Mouse (Mus musculus) lung, adult 2 months (tissue): ENCODE data around the gene Dpp6. TPM values are rescaled to one million over a fixed set of nuclear protein-coding genes. Genes with fewer than 3 reads are reported as not detected.

ENCODE experiments used
- DNase-seq: peaks from one replicate; pipeline ENCODE4 v3.0.0; 2022
- H3K4me1 ChIP-seq: fragments of 200-500 bp; 2 replicates; pipeline ENCODE4 v1.6.1; 2011; ENCODE audit warnings: low read length; ENCODE audit not compliant: control insufficient read depth, insufficient read depth
- H3K4me3 ChIP-seq: fragments of 200-500 bp; replicated peaks from 2 replicates; pipeline ENCODE3; 2011; ENCODE audit warnings: low read depth, mild to moderate bottlenecking, control low read depth, low read length; ENCODE audit errors: extremely low read depth
- CTCF ChIP-seq: fragments of 200-500 bp; IDR thresholded peaks from 2 replicates; pipeline ENCODE4 v1.5.1; 2011; ENCODE audit warnings: mild to moderate bottlenecking, low read length, control low read depth; ENCODE audit not compliant: insufficient read depth
- POLR2A ChIP-seq: fragments of 200-500 bp; IDR thresholded peaks from 2 replicates; pipeline ENCODE4 v1.6.1; 2011; ENCODE audit warnings: low read depth, mild to moderate bottlenecking, control low read depth, low read length, borderline replicate concordance; ENCODE audit errors: extremely low read depth
- WGBS: fragments of 180-500 bp; shearing (Covaris S2); methylation state at CpG from one replicate; pipeline ENCODE4 v1.1.7; 2018; 5-methylcytosine and 5-hydroxymethylcytosine counted together
- polyA plus RNA-seq: library from polyadenylated mRNA; depleted of rRNA; stranded (reverse); fragments of >200 nt; gene quantifications from 2 replicates; pipeline ENCODE4 v1.2.3, GENCODE M21; 2012

Gene Dpp6
- polyA plus RNA-seq, 1 experiment, result 0.40 TPM

DNA sequence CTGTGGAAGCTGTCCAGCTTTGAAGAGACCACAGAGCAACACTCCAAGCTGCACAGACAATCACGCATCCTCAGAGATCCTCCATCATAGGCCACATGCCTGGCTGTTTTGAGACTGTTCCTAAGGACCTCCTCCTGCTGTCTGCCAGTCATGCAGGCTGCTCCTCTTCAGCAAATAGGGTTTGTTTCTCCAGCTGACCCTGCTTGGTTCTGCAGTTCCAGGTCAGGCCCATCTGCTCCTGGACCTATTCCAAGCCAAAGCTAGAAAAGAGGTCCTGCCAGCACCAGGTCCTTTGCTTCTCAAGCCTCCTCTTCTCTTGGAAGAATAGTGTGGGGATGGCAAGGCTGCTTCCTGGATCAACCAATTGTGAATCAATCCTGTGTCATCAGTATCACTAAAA, 556.9 kb downstream of the Dpp6 start:
- Histone ChIP-seq H3K4me3 (no peak overlapping the region), H3K4me1 (no peaks in the 10 kb centered on the region)
- 71% methylated on average over 1 of the region's 1 CpGs for WGBS
- no peak for DNase-seq
- TF ChIP-seq CTCF (no peak), POLR2A (no peak)

DNA sequence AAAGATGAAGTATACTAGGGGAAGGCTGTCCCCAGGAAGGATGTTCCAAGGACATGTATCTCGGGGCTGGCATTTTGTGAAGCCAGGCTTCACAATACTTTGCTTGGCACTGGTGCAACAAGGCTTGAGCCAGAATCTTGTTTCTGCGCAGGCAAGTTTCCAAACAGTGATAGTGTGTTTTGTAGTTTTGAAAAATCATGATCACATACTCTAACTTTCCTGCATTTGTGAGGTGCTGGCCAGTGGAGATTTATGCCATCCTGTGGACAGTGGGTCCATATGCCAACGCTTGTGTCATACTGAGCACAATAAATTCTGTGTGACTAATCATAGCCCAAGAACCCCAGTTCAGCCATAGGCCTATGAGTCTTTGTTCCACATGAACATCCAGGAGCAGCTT, 558.8 kb downstream of the Dpp6 start:
- Histone ChIP-seq H3K4me1 (no peaks in the 10 kb centered on the region), H3K4me3 (no peak overlapping the region)
- no peak for DNase-seq
- TF ChIP-seq POLR2A (no peak), CTCF (no peak)
- WGBS, result 76% methylated on average over 3 of the region's 3 CpGs

DNA sequence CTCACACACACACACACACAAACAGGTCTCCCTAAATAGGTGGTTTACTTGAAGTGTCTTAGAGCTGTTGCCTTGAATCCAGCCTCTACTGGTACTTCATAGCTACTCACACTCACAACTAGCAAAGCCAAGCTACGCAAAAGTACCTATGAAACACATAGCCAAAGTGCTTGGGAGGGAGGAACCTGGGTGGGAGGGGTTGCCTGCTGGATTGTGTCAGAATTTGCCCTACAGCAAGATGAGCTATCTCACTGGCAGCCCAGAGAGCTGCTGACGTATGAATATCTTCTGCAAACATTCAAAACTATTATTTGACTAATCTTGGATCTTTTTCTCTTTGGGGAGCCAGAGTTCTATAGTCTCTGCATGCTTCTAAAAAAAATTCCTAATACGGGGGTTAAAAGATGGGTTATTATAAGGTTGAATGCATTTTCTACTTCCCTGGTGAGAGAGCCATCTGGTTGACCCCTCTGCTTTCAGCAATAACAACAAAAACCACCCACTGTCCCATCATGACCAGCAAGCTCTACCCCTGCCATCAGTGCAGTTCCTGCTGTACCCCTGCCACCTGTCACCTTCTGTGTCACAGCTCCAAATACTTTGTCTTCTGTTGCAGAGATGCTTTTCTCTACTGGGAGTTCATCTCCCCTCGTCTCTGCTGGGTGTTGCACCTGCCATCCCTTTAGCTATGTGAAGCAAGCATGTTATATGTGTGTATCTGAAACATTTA, 563.8 kb downstream of the Dpp6 start:
- no peak overlapping the region for H3K4me3 ChIP-seq
- no peak for DNase-seq
- no peaks in the 10 kb centered on the region for H3K4me1 ChIP-seq
- WGBS, result 77% methylated on average over 4 of the region's 4 CpGs
- TF ChIP-seq CTCF (no peak), POLR2A (no peak)

- WGBS, result 68% methylated on average over 3 of the region's 3 CpGs
- Histone ChIP-seq H3K4me1 (no peaks in the 10 kb centered on the region), H3K4me3 (no peak overlapping the region)
- no peak for TF ChIP-seq POLR2A
- no peak for TF ChIP-seq CTCF
- DNase-seq, result no peak
Measured at GRCm38 (mm10) chr5:27398371-27398770, 581.4 kb downstream of the Dpp6 start.

DNA sequence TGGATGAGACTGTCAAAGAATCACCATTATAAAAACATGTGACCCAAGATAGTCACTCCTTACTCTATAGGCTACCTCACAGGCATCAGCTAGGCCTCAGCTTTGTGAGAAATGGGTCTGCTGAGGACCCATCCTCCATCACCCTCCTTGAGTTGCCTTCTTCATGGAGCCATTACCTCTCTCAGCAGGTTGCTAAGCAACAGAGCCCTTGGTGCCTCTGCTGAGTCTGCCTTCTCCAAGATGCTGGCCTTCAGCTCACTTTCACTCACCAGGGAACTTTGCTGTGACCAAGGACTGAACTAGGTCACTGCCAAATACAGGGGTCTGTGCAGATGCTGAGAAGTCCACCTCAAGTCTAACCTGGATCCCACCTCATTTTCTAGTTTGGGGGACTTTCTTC, 582.1 kb downstream of the Dpp6 start:
- no peaks in the 10 kb centered on the region for H3K4me1 ChIP-seq
- no peak for DNase-seq
- H3K4me3 ChIP-seq, result no peak overlapping the region
- TF ChIP-seq POLR2A (no peak), CTCF (no peak)

DNA sequence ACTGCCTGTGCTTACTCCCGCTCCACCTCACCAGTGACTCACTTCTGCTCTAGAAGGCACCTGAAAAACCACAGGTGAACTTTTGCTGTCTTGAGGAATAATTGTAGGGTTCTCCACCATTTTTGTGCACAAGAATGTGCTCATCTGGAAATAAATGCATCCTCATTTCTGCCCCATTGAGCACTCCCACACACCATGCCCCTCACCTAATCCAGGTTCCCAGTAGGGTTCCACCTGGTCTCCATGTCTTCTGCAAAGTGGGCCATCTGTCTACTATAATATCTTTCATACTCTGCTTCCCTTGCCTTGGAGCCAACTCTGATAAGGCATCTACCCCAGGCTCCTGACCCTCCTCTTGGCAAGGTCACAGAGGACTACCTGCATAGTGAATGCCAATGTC, 585.6 kb downstream of the Dpp6 start:
- Histone ChIP-seq H3K4me3 (no peak overlapping the region), H3K4me1 (no peaks in the 10 kb centered on the region)
- no peak for DNase-seq
- WGBS, result 95% methylated on average over 1 of the region's 1 CpGs
- TF ChIP-seq POLR2A (no peak), CTCF (no peak)

- DNase-seq, result no peak
- H3K4me1 ChIP-seq, result no peaks in the 10 kb centered on the region
- H3K4me3 ChIP-seq, result no peak overlapping the region
- 58% methylated on average over 7 of the region's 7 CpGs for WGBS
- no peak for TF ChIP-seq POLR2A
- no peak for TF ChIP-seq CTCF
Measured at GRCm38 (mm10) chr5:27408854-27409253, 591.9 kb downstream of the Dpp6 start.

GRCm38 (mm10) chr5:27413023-27413422, 596.0 kb downstream of the Dpp6 start:
- 29% methylated on average over 3 of the region's 3 CpGs for WGBS
- Histone ChIP-seq H3K4me1 (no peaks in the 10 kb centered on the region), H3K4me3 (no peak overlapping the region)
- peak; percentile 12 for DNase-seq
- TF ChIP-seq CTCF, result no peak
- no peak for TF ChIP-seq POLR2A

DNA sequence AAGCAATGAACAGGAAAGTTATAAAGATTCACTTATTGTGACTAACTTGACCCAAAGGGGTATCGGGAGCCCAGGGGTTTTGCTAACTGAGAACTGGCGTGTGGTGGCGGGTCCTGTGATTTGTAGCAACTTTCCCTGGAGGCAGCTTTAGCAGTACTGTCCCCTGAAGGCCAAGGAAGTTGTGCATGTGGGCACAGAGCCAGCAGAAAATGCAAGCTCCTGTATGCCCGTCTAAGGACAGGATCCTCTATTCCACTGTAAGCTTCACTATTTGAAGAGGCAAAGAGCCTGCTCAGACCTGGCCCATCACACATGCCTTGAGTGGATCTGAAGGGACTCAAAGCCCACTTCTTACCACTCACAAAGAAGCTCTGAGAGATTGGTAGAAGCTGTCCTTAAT, 598.5 kb downstream of the Dpp6 start:
- TF ChIP-seq CTCF (no peak), POLR2A (no peak)
- no peak for DNase-seq
- Histone ChIP-seq H3K4me3 (no peak overlapping the region), H3K4me1 (no peaks in the 10 kb centered on the region)
- 71% methylated on average over 4 of the region's 4 CpGs for WGBS

GRCm38 (mm10) chr5:27416571-27416970, 599.6 kb downstream of the Dpp6 start:
- TF ChIP-seq CTCF (no peak), POLR2A (no peak)
- no peak for DNase-seq
- H3K4me3 ChIP-seq, result no peak overlapping the region
- no peaks in the 10 kb centered on the region for H3K4me1 ChIP-seq
- 61% methylated on average over 4 of the region's 4 CpGs for WGBS
